Mouse (Mus musculus) kidney, postnatal 0 days (tissue): ENCODE measurements around the gene Ahr. TPM values are rescaled to one million over a fixed set of nuclear protein-coding genes. Genes with fewer than 3 reads are reported as not detected.

Source experiments
- ATAC-seq: fragments of 200-750 bp; cut with Nextera tagmentation; replicated peaks from 2 replicates; pipeline ENCODE4 v1.8.0; 2017; ENCODE audit warnings: low read depth, moderate number of reproducible peaks, moderate TSS enrichment, moderate library complexity; ENCODE audit not compliant: low FRiP score
- DNase-seq: peaks from one replicate; pipeline ENCODE4 v3.0.0-alpha.2; 2016; ENCODE audit warnings: low spot score
- H3K27ac ChIP-seq: fragments of 300-500 bp; sonication (generic); 2 replicates; pipeline ENCODE4 v1.5.1; 2014; ENCODE audit warnings: mild to moderate bottlenecking
- H3K27me3 ChIP-seq: fragments of 300-500 bp; sonication (generic); 2 replicates; pipeline ENCODE4 v1.6.1; 2014; ENCODE audit warnings: low read length, mixed read lengths; ENCODE audit not compliant: insufficient read depth
- H3K36me3 ChIP-seq: fragments of 300-500 bp; sonication (generic); 2 replicates; pipeline ENCODE4 v1.6.1; 2014; ENCODE audit warnings: low read length, mixed read lengths; ENCODE audit not compliant: insufficient read depth
- H3K4me1 ChIP-seq: fragments of 300-500 bp; sonication (generic); replicated peaks from 2 replicates; pipeline ENCODE4 v1.6.1; 2014; ENCODE audit warnings: antibody characterized with exemption, low read length, mixed read lengths; ENCODE audit not compliant: insufficient read depth
- H3K4me2 ChIP-seq: fragments of 300-500 bp; sonication (generic); 2 replicates; pipeline ENCODE4 v1.6.1; 2014; ENCODE audit warnings: mild to moderate bottlenecking, low read length, moderate library complexity, mixed read lengths
- H3K4me3 ChIP-seq: fragments of 300-500 bp; sonication (generic); replicated peaks from 2 replicates; pipeline ENCODE4 v1.5.1; 2014; ENCODE audit warnings: low read depth, low read length
- H3K9ac ChIP-seq: fragments of 300-500 bp; sonication (generic); 2 replicates; pipeline ENCODE4 v1.6.1; 2014; ENCODE audit warnings: low read depth, low read length
- H3K9me3 ChIP-seq: fragments of 300-500 bp; sonication (generic); replicated peaks from 2 replicates; pipeline ENCODE4 v1.6.1; 2016; ENCODE audit warnings: low read length, inconsistent platforms, mixed read lengths
- CTCF ChIP-seq: IDR thresholded peaks from 2 replicates; pipeline ENCODE4 v1.5.1; 2016; ENCODE audit warnings: antibody characterized with exemption, low read depth, mild to moderate bottlenecking, moderate library complexity
- WGBS: fragments of 180-500 bp; shearing (Covaris S2); extraction: QIAGEN DNeasy Blood & Tissue Kit; methylation state at CpG from one replicate; pipeline ENCODE4 v1.1.7; 2014; 5-methylcytosine and 5-hydroxymethylcytosine counted together
- polyA plus RNA-seq: library from polyadenylated mRNA; unstranded; fragments of >200 nt; fragmentation: Nextera tagmentation; extraction: Ambion mirVana; gene quantifications from 2 replicates; pipeline ENCODE4 v1.2.1, GENCODE M21; 2015

Ahr gene
- polyA plus RNA-seq: 5.5 and 6.7 TPM in 2 replicates

DNA sequence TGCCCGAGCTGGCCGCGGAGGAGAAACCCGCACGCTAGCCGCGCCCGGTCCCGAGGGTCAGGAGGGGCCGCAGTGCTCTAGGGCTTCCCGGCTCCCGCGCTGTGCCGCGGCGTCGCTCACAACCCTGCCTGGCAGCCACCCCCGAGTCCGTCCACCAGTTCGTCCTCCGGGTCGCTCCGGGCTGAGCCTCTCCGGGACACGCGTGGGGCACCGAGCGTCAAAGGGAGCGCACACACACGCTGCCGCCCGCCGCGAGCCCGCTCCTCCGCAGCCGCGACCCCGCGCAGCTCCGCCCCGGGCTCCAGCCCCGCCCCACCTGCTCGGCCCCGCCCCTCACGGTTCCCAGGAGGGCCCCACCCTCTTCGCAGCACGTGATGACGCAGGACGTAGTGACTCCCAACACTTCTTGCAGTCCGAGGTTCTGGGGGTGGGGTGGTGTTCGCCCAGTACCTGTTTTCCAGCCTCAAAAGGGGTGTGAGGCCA lies at the start of gene Ahr:
Gene Ahr, minus strand, starts transcription at position 285 of the 483 bp plus-strand sequence.
- Histone ChIP-seq H3K9ac (peak within 1 kb of the TSS; percentile 74), H3K4me1 (no peaks in the 10 kb centered on the region; the same call in 1 of the 2 replicates), H3K9me3 (no peaks in the 10 kb centered on the region), H3K36me3 (no peaks in the 10 kb centered on the region), H3K27me3 (no peaks in the 10 kb centered on the region), H3K27ac (peak within 1 kb of the TSS; percentile 81), H3K4me3 (peak within 1 kb of the TSS; percentile 87), H3K4me2 (peak within 1 kb of the TSS; percentile 88)
- ATAC-seq: peak; percentile 98
- DNase-seq: peak; percentile 90
- WGBS: under 1% methylated on average over 38 of the region's 52 CpGs
- no peak for TF ChIP-seq CTCF

- DNase-seq (peak; percentile 28), ATAC-seq (no peak)
- Histone ChIP-seq H3K4me3 (no peak overlapping the region), H3K9ac (no peak overlapping the region), H3K27me3 (no peaks in the 10 kb centered on the region), H3K4me2 (no peak overlapping the region), H3K36me3 (no peaks in the 10 kb centered on the region), H3K27ac (no peak overlapping the region), H3K9me3 (no peaks in the 10 kb centered on the region), H3K4me1 (no peaks in the 10 kb centered on the region)
- 60% methylated on average over 4 of the region's 4 CpGs for WGBS
- TF ChIP-seq CTCF: no peak
These were observed 44.0 kb upstream of the Ahr start for GRCm38 (mm10) chr12:35578826-35579225.

DNA sequence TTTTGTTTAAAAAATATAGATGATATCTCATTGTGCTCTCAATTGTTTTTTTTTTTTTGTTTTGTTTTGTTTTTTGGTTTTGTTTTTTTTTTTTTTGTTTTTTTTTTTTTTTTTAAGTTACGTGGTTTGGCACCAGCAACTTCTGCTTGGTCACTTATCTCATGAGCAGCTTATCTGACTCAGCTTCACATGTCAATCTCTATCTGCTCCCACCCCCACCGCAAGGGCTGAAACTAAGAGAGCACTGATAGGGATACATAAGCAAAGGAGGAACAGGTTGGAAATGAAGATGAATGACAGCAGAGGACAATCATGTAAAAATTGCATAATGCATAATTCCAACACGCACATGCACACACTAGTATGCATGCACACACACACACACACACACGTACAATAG lies 41.3 kb upstream of the Ahr start:
- Histone ChIP-seq H3K4me3 (no peak overlapping the region), H3K36me3 (no peaks in the 10 kb centered on the region), H3K9me3 (no peaks in the 10 kb centered on the region), H3K27me3 (no peaks in the 10 kb centered on the region), H3K4me1 (no peaks in the 10 kb centered on the region), H3K4me2 (no peak overlapping the region), H3K27ac (no peak overlapping the region), H3K9ac (no peak overlapping the region)
- DNase-seq (no peak), ATAC-seq (no peak)
- 86% methylated on average over 4 of the region's 4 CpGs for WGBS
- no peak for TF ChIP-seq CTCF

DNA sequence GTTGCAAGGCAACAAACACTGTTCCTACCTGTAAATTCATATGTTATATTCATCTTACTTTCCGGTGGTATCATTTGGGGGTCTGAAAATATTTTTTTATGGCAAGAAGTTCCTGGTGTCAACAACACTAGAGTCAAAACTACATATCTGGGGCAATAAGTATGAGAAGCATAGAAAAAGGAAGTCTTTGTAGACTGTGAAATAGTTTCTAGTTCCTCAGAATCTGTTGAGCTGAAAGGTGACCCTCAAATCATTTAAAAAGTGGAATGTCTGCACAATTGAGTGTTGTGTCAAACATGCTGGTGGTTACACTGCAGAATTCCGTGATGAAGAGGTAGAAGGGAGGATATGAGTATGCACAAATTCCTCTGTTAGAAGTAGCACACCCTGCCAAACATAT lies 38.9 kb upstream of the Ahr start:
- no peaks in the 10 kb centered on the region for H3K9me3 ChIP-seq
- no peak overlapping the region for H3K4me3 ChIP-seq
- DNase-seq (no peak), ATAC-seq (no peak)
- WGBS: 66% methylated on average over 2 of the region's 2 CpGs
- no peak overlapping the region for H3K27ac ChIP-seq
- no peaks in the 10 kb centered on the region for H3K36me3 ChIP-seq
- no peaks in the 10 kb centered on the region for H3K4me1 ChIP-seq
- TF ChIP-seq CTCF: no peak
- H3K9ac ChIP-seq: no peak overlapping the region
- H3K27me3 ChIP-seq: no peaks in the 10 kb centered on the region
- H3K4me2 ChIP-seq: no peak overlapping the region

- Histone ChIP-seq H3K4me2 (no peak overlapping the region), H3K9me3 (no peaks in the 10 kb centered on the region), H3K27ac (no peak overlapping the region), H3K9ac (no peak overlapping the region), H3K36me3 (no peaks in the 10 kb centered on the region), H3K27me3 (no peaks in the 10 kb centered on the region), H3K4me3 (no peak overlapping the region), H3K4me1 (no peaks in the 10 kb centered on the region)
- ATAC-seq (no peak), DNase-seq (no peak)
- 90% methylated on average over 3 of the region's 3 CpGs for WGBS
- no peak for TF ChIP-seq CTCF
These were observed 28.0 kb upstream of the Ahr start for GRCm38 (mm10) chr12:35562826-35563225.

DNA sequence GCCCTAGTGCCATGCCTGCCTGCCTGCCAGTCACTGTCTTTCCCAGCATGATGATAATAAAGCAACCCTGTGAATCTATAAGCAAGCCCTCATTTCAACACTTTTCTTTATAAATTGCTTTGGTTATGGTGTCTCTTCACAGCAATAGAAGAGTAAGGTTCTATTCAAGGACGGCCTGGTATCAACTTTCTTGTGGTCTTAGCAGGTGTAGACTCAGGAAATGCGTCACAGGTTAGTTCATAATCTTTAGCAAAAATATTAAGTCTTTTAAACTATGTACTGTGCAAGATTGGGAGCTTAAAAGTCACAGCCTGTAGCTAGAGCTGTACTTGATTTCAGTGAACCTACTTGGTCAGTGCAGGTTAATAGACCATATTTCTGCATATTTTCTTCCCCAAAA lies 24.0 kb upstream of the Ahr start:
- no peaks in the 10 kb centered on the region for H3K36me3 ChIP-seq
- no peak overlapping the region for H3K4me2 ChIP-seq
- no peaks in the 10 kb centered on the region for H3K9me3 ChIP-seq
- ATAC-seq: no peak
- H3K27ac ChIP-seq: no peak overlapping the region
- TF ChIP-seq CTCF: no peak
- no peak overlapping the region for H3K9ac ChIP-seq
- no peak overlapping the region for H3K4me3 ChIP-seq
- no peak for DNase-seq
- no peaks in the 10 kb centered on the region for H3K27me3 ChIP-seq
- no peaks in the 10 kb centered on the region for H3K4me1 ChIP-seq
- 88% methylated on average over 2 of the region's 2 CpGs for WGBS

DNA sequence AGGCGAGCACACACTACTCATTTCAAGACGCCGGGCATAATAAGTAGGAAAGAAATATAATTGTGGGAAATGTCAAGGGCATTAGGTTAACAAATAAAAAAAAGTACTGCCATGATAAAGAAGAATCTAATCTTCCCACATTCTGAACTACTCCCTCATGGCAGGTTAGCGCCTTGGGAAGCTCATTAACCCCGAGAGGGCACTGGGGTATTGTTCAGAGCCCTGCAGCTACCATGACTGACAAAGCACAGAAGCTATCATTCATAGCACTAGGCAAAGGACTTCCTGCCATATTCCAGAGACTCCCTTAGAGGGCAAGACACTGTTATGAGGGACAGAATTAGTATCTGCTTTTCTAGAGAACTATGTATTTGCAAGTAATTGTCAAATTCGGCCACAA lies 21.1 kb upstream of the Ahr start:
- H3K4me1 ChIP-seq: no peaks in the 10 kb centered on the region
- no peaks in the 10 kb centered on the region for H3K27me3 ChIP-seq
- peak; percentile 35 for DNase-seq
- WGBS: 72% methylated on average over 6 of the region's 6 CpGs
- H3K4me2 ChIP-seq: no peak overlapping the region
- no peak for ATAC-seq
- no peaks in the 10 kb centered on the region for H3K9me3 ChIP-seq
- H3K4me3 ChIP-seq: no peak overlapping the region
- no peak for TF ChIP-seq CTCF
- H3K27ac ChIP-seq: no peak overlapping the region
- H3K9ac ChIP-seq: no peak overlapping the region
- H3K36me3 ChIP-seq: no peaks in the 10 kb centered on the region
